Mouse (Mus musculus) ES-Bruce4 (cell line): ENCODE measurements around the gene Ksr1. TPM values are rescaled to one million over a fixed set of nuclear protein-coding genes. Genes with fewer than 3 reads are reported as not detected.

Experiments
- H3K27ac ChIP-seq: 2 replicates; pipeline ENCODE4 v1.5.1; 2012; ENCODE audit warnings: low read length, inconsistent platforms; ENCODE audit not compliant: insufficient read depth
- H3K27me3 ChIP-seq: 2 replicates; pipeline ENCODE4 v1.6.1; 2012; ENCODE audit warnings: mild to moderate bottlenecking, low read length, inconsistent platforms; ENCODE audit not compliant: control insufficient read depth, poor library complexity, insufficient read depth, severe bottlenecking
- H3K36me3 ChIP-seq: 2 replicates; pipeline ENCODE4 v1.6.1; 2012; ENCODE audit warnings: inconsistent platforms, mild to moderate bottlenecking, low read length, moderate library complexity; ENCODE audit not compliant: control insufficient read depth, poor library complexity, insufficient read depth, severe bottlenecking
- H3K4me1 ChIP-seq: one replicate; pipeline ENCODE4 v1.8.1; 2011; ENCODE audit warnings: low read length; ENCODE audit not compliant: control insufficient read depth, insufficient read depth
- H3K4me3 ChIP-seq: 2 replicates; pipeline ENCODE4 v1.5.1; 2011; ENCODE audit warnings: low read depth, mild to moderate bottlenecking, low read length
- H3K9ac ChIP-seq: 2 replicates; pipeline ENCODE4 v1.6.1; 2012; ENCODE audit warnings: low read depth, mild to moderate bottlenecking, inconsistent platforms; ENCODE audit not compliant: poor library complexity, severe bottlenecking
- H3K9me3 ChIP-seq: replicated peaks from 2 replicates; pipeline ENCODE4 v1.6.1; 2012; ENCODE audit warnings: mild to moderate bottlenecking, low read length, inconsistent platforms; ENCODE audit not compliant: control insufficient read depth, poor library complexity, insufficient read depth, severe bottlenecking
- CTCF ChIP-seq: IDR thresholded peaks from one replicate; pipeline ENCODE4 v1.8.1; 2011; ENCODE audit warnings: low read depth, low read length
- EP300 ChIP-seq: IDR thresholded peaks from 2 replicates; pipeline ENCODE4 v1.6.1; 2011; ENCODE audit warnings: low read depth, low read length; ENCODE audit not compliant: insufficient read depth
- POLR2A ChIP-seq: IDR thresholded peaks from one replicate; pipeline ENCODE4 v1.8.1; 2011; ENCODE audit warnings: low read length; ENCODE audit not compliant: insufficient read depth
- polyA plus RNA-seq: library from polyadenylated mRNA; stranded (reverse); fragments of >200 nt; gene quantifications from 2 replicates; pipeline ENCODE4 v1.2.4, GENCODE M21; 2011; ENCODE audit warnings: low read depth; ENCODE audit not compliant: missing spikeins, insufficient read depth, insufficient read length

The Ksr1 gene
- polyA plus RNA-seq, 1 experiment = 7.7 TPM

DNA sequence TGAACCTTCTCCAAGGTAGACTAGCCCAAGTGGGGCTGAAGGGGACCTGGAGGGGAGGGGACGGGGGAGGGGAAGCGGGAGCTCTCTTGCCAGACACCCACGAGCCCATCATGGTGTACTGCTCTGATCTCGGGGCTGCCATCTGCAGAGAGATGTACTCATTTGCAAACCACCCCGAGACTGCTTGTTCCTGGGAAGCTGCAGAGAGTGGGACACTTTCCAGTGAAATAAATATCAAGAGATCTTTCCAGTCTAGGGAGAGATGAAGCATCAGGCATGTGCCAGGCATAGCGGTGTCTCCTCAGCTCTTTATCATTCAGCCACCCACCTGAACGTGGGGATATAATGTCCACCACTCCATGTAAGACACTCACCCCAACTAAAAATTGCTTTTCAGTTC is 25.8 kb upstream of the Ksr1 start:
- Histone ChIP-seq H3K9me3 (no peaks in the 10 kb centered on the region), H3K4me1 (no peaks in the 10 kb centered on the region)

GRCm38 (mm10) chr11:79166582-79167300 is 20.5 kb upstream of the Ksr1 start:
- Histone ChIP-seq H3K9ac (no peak overlapping the region), H3K36me3 (no peaks in the 10 kb centered on the region), H3K4me3 (no peak overlapping the region), H3K4me1 (no peaks in the 10 kb centered on the region), H3K27me3 (no peaks in the 10 kb centered on the region), H3K9me3 (no peaks in the 10 kb centered on the region), H3K27ac (no peak overlapping the region)
- no peak for TF ChIP-seq EP300
- TF ChIP-seq CTCF = no peak
- no peak for TF ChIP-seq POLR2A

More for the DNA sequence above, 25.8 kb upstream of the Ksr1 start:
- TF ChIP-seq EP300 = no peak
- TF ChIP-seq CTCF = no peak
- no peak for TF ChIP-seq POLR2A
- Histone ChIP-seq H3K27ac (no peak overlapping the region), H3K27me3 (no peaks in the 10 kb centered on the region), H3K4me3 (no peak overlapping the region), H3K9ac (no peak overlapping the region), H3K36me3 (no peaks in the 10 kb centered on the region)

DNA sequence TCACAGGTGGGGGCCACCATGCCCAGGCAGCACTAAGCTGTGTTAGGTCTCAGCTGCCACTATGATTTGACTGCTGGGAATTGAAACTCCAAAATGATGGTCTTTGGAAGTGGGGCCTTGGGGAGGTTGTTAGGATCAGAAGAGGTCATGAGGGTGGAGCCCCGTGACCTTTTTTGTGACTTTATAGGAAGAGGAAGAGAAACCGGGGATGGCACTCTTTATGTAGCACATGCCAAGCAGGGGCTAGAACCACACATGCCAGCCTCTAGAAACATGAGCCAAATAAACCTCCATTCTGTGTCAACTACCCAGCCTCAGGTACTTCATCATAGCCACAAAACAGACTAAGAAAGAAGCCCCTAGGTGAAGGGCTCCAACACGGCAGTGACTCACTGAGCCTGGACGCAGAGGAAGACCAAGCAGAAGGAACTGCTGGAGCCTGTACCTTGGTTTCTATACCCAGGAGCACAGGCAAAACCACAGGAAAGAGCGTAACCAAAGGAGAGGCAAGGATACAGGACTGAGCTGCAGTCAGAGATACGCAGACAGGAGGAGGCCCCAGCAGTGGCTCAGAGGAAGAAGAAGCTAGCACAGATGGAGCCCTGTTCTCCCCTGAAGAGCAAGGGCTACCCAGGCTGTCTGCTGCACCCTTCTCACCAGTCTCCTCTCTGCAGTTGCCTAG is 15.0 kb upstream of the Ksr1 start:
- no peak for TF ChIP-seq POLR2A
- no peak for TF ChIP-seq EP300
- TF ChIP-seq CTCF = no peak
- H3K27ac ChIP-seq = no peak overlapping the region

GRCm38 (mm10) chr11:79160127-79160526 is 13.9 kb upstream of the Ksr1 start:
- Histone ChIP-seq H3K27me3 (no peaks in the 10 kb centered on the region), H3K9me3 (no peaks in the 10 kb centered on the region), H3K27ac (no peak overlapping the region), H3K4me3 (no peak overlapping the region), H3K36me3 (no peaks in the 10 kb centered on the region), H3K9ac (no peak overlapping the region), H3K4me1 (peaks cover 1% of the 10 kb centered on the region)
- TF ChIP-seq EP300 (no peak), CTCF (no peak), POLR2A (no peak)

More for the DNA sequence above, 15.0 kb upstream of the Ksr1 start:
- no peaks in the 10 kb centered on the region for H3K36me3 ChIP-seq
- no peak overlapping the region for H3K9ac ChIP-seq
- no peaks in the 10 kb centered on the region for H3K27me3 ChIP-seq
- no peaks in the 10 kb centered on the region for H3K9me3 ChIP-seq
- H3K4me1 ChIP-seq = no peaks in the 10 kb centered on the region
- H3K4me3 ChIP-seq = no peak overlapping the region

DNA sequence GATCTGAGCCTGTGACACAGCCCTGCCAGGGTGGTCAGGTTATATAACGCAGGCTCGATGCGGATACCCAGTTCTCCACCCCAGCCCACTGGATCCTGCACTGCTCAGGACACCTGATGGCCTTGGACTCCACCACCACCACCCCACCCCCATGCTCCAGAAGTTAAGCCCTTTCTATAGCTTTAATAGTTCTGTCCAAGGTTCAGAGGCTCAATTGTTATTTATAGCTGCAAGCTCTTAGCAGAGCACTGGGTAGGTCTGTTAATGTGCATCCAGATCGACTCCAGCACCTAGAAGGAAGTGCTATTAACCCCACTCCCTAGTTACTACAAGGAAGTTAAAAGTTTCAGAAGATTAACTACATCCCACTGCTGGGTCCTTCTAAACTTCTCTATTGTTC is 11.5 kb upstream of the Ksr1 start:
- no peaks in the 10 kb centered on the region for H3K27me3 ChIP-seq
- H3K9me3 ChIP-seq = no peaks in the 10 kb centered on the region
- no peak overlapping the region for H3K4me3 ChIP-seq
- H3K36me3 ChIP-seq = no peaks in the 10 kb centered on the region
- no peak overlapping the region for H3K9ac ChIP-seq
- peaks cover 3% of the 10 kb centered on the region for H3K4me1 ChIP-seq
- no peak overlapping the region for H3K27ac ChIP-seq
- no peak for TF ChIP-seq POLR2A
- no peak for TF ChIP-seq CTCF
- TF ChIP-seq EP300 = no peak

DNA sequence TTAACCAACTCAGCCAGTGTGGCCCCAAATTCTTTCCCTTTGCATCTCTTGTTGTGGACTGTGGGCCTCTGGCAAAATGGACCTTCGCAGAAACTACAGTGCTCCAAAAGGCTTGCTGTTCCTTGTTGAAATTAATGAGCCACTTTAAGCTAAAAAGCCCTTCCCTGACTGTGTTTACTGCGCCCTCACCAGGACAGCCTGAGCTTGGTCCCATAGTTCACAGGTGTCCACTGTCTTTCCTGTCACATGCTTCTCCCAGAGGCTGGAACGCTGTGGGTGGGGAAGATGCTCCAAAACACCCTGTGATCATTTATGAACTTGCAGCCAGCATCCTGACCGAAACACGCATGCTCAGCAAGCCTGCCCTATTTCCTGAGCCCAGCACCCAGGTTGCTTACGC is 9.1 kb upstream of the Ksr1 start:
- H3K4me3 ChIP-seq = no peak overlapping the region
- H3K36me3 ChIP-seq = no peaks in the 10 kb centered on the region
- TF ChIP-seq POLR2A = no peak
- TF ChIP-seq EP300 = no peak
- peak; percentile 55 for TF ChIP-seq CTCF

More for the DNA sequence above, 9.1 kb upstream of the Ksr1 start:
- Histone ChIP-seq H3K27me3 (no peaks in the 10 kb centered on the region), H3K4me1 (peaks cover 5% of the 10 kb centered on the region), H3K9ac (no peak overlapping the region), H3K9me3 (no peaks in the 10 kb centered on the region), H3K27ac (no peak overlapping the region)
